Mouse (Mus musculus) megakaryocyte, embryonic 14.5 days (primary cell): ENCODE measurements around the gene Ptprcap.

Source experiments
- FLI1 ChIP-seq: IDR thresholded peaks from 2 replicates; pipeline ENCODE4 v1.6.1; 2012; ENCODE audit warnings: low read length, inconsistent platforms, mixed read lengths
- GATA1 ChIP-seq: IDR thresholded peaks from 3 replicates; pipeline ENCODE4 v1.6.1; 2012; ENCODE audit warnings: mixed read lengths, low read length, inconsistent platforms, borderline replicate concordance

GRCm38 (mm10) chr19:4125741-4126696 lies 27.4 kb upstream of the Ptprcap start, which contains the start of gene Aip:
- TF ChIP-seq GATA1, result no peak
- TF ChIP-seq FLI1, result no peak
